Mouse (Mus musculus): ENCODE results near the gene Serpinb9b. TPM values are rescaled to one million over a fixed set of nuclear protein-coding genes. Genes with fewer than 3 reads are reported as not detected.

Gene Serpinb9b
- polyA plus RNA-seq, 1 experiment: 0.17 TPM

DNA sequence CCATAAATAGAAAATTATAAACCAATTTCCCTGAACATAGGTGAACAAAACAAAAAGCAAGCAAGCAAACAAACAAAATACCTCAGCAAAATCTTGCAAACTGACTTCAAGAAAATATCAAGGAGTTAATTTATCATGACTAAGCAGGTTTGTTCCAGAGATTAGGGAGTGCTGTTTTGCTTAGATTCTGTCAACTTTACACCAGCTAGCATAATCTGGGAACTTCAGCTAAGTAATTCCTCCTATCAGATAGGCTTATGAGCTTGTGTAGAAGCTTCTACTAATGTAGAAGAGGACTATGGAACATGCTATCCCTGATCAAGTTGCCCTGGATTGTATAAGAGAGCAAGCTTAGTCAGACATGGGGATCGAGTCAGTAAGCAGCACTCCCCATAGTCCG lies 20.0 kb downstream of the Serpinb9b start:
- no peaks in the 10 kb centered on the region for H3K36me3 ChIP-seq (ENCODE audit: control insufficient read depth, insufficient read depth, low read length)
- H3K4me3 ChIP-seq (ENCODE audit: control insufficient read depth, low read depth, low read length): no peak overlapping the region
- no peak for TF ChIP-seq CTCF (IDR thresholded peaks at IDR 0.05; ENCODE audit: control insufficient read depth, insufficient read depth, insufficient replicate concordance, low read depth, low read length)
- TF ChIP-seq POLR2A (IDR thresholded peaks at IDR 0.05; ENCODE audit: control insufficient read depth, low read depth, low read length): no peak
- no peaks in the 10 kb centered on the region; the same call in none of the 2 replicates for H3K4me1 ChIP-seq (ENCODE audit: control insufficient read depth, insufficient read depth, low read length)
- H3K27me3 ChIP-seq (ENCODE audit: control insufficient read depth, insufficient read depth, low read length): no peaks in the 10 kb centered on the region
- no peak overlapping the region for H3K27ac ChIP-seq (ENCODE audit: control insufficient read depth, insufficient read depth, low read depth, low read length)

DNA sequence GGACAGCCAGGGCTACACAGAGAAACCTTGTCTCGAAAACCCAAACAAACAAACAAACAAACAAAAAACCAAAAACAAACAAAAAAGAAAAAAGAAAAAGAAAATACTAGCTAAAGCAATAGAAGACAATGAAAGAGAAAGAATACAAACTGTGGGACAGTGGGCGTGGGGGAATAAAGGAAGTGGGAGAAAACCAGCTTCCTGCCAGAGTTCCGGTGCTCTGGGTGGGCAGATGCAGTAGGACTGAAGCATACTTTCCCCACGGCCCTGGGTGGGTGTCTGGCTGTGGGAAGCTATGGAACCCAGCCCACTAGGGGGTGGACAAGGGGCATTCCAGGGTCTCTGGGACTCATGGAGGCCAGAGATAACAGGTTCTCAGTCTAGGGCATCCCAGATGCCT lies 21.0 kb downstream of the Serpinb9b start:
- Histone ChIP-seq H3K27me3 (ENCODE audit: control insufficient read depth, insufficient read depth, low read length) (no peaks in the 10 kb centered on the region), H3K36me3 (ENCODE audit: control insufficient read depth, insufficient read depth, low read length) (no peaks in the 10 kb centered on the region), H3K4me3 (ENCODE audit: control insufficient read depth, low read depth, low read length) (no peak overlapping the region)

DNA sequence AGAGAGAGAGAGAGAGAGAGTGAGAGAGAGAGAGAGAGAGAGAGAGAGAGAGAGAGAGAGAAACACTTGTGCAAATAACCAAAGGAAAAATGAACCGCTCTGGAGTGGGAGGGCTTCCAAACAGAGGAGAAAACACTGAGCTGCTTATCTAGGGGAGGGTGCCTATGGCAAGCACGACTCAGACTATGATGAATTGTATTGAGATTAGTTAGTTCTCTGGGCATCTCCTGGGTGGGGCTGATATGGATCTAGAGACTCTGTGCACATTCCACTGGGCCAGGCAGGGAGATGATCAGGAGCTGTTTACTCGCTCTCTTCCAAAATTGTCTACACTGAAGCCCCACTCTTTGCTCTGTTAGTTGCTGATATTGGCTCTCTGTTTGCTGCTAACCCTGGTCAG lies 24.5 kb downstream of the Serpinb9b start:
- Histone ChIP-seq H3K4me1 (ENCODE audit: control insufficient read depth, insufficient read depth, low read length) (no peaks in the 10 kb centered on the region; the same call in none of the 2 replicates), H3K36me3 (ENCODE audit: control insufficient read depth, insufficient read depth, low read length) (no peaks in the 10 kb centered on the region), H3K27me3 (ENCODE audit: control insufficient read depth, insufficient read depth, low read length) (no peaks in the 10 kb centered on the region), H3K27ac (ENCODE audit: control insufficient read depth, insufficient read depth, low read depth, low read length) (no peak overlapping the region), H3K4me3 (ENCODE audit: control insufficient read depth, low read depth, low read length) (no peak overlapping the region)
- TF ChIP-seq CTCF (IDR thresholded peaks at IDR 0.05; ENCODE audit: control insufficient read depth, insufficient read depth, insufficient replicate concordance, low read depth, low read length) (no peak), POLR2A (IDR thresholded peaks at IDR 0.05; ENCODE audit: control insufficient read depth, low read depth, low read length) (no peak)

More for the DNA sequence above, 21.0 kb downstream of the Serpinb9b start:
- TF ChIP-seq POLR2A (IDR thresholded peaks at IDR 0.05; ENCODE audit: control insufficient read depth, low read depth, low read length): no peak
- TF ChIP-seq CTCF (IDR thresholded peaks at IDR 0.05; ENCODE audit: control insufficient read depth, insufficient read depth, insufficient replicate concordance, low read depth, low read length): no peak
- no peaks in the 10 kb centered on the region; the same call in none of the 2 replicates for H3K4me1 ChIP-seq (ENCODE audit: control insufficient read depth, insufficient read depth, low read length)
- H3K27ac ChIP-seq (ENCODE audit: control insufficient read depth, insufficient read depth, low read depth, low read length): no peak overlapping the region

DNA sequence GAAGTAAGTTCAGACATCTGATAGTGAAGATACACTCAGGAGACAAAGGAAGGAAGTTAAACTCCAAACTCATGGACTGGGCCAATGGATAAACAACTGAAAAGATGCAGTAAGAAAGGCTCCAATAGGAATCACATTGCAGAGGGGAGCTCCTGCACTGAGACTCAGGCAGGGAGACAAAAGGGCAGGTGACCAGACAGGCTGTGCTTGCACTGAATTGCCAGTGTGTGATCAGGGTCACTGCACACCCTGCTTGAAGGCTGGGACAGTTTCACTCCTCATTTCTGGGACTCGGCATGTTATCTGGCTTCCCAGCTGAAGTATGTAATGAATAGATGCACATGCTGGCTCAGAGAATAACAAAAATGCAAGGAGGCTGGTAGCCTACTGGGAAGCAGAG lies 35.8 kb downstream of the Serpinb9b start:
- no peaks in the 10 kb centered on the region for H3K27me3 ChIP-seq (ENCODE audit: control insufficient read depth, insufficient read depth, low read length)
- H3K27ac ChIP-seq (ENCODE audit: control insufficient read depth, insufficient read depth, low read depth, low read length): no peak overlapping the region
- TF ChIP-seq POLR2A (IDR thresholded peaks at IDR 0.05; ENCODE audit: control insufficient read depth, low read depth, low read length): no peak
- no peak for TF ChIP-seq CTCF (IDR thresholded peaks at IDR 0.05; ENCODE audit: control insufficient read depth, insufficient read depth, insufficient replicate concordance, low read depth, low read length)
- H3K36me3 ChIP-seq (ENCODE audit: control insufficient read depth, insufficient read depth, low read length): no peaks in the 10 kb centered on the region
- H3K4me3 ChIP-seq (ENCODE audit: control insufficient read depth, low read depth, low read length): no peak overlapping the region
- no peaks in the 10 kb centered on the region for H3K4me1 ChIP-seq (ENCODE audit: control insufficient read depth, insufficient read depth, low read length)

DNA sequence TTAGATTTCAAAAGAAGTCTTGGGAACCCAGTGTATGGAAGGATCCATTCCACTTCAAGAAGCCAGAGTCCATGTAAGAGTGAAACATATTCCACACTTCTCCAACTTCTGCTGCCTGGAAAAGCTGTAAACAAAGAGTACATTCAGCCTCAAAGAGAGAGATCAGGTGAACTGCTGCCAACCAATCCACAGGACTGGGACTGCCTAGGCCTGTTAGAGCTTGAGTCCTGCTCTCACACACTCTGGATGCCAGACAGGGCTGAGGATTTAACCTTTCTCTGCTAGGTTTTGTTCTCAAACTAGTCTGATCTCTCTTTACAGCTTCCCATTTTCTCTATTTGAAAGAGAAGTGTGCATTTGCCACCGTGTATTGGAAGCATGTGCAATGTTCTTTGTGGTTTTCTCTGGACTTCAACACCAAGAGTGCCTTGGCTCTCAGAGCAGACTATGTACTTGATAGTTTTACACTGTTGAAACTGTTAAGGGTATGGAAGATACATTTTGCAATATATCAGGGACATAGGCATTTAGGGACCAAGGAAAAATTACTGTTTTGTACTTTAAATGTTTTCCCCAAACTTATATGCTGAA lies 40.3 kb downstream of the Serpinb9b start:
- Histone ChIP-seq H3K27me3 (ENCODE audit: control insufficient read depth, insufficient read depth, low read length) (no peaks in the 10 kb centered on the region), H3K4me1 (ENCODE audit: control insufficient read depth, insufficient read depth, low read length) (no peaks in the 10 kb centered on the region), H3K4me3 (ENCODE audit: control insufficient read depth, low read depth, low read length) (no peak overlapping the region), H3K36me3 (ENCODE audit: control insufficient read depth, insufficient read depth, low read length) (no peaks in the 10 kb centered on the region), H3K27ac (ENCODE audit: control insufficient read depth, insufficient read depth, low read depth, low read length) (no peak overlapping the region)
- TF ChIP-seq POLR2A (IDR thresholded peaks at IDR 0.05; ENCODE audit: control insufficient read depth, low read depth, low read length) (no peak), CTCF (IDR thresholded peaks at IDR 0.05; ENCODE audit: control insufficient read depth, insufficient read depth, insufficient replicate concordance, low read depth, low read length) (no peak)

DNA sequence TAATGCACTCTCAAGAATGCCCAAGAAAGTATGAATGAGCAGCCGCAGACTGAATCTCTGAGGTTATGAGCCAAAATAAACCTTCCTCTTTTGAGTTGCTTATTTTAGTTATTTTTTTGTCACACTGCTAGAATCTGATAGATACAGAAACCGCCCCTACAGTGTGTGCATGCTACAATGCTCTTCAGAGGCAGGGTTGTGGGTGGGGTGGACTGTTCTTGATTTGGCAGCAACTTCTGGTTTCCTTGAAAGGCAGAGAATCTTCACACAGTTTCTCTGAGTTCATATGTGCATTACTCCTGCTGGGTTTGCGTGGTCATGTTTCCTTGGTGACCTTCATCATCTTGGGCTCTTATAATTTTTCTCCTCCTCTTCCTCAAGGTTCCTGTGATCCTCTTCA lies 40.9 kb downstream of the Serpinb9b start:
- TF ChIP-seq POLR2A (IDR thresholded peaks at IDR 0.05; ENCODE audit: control insufficient read depth, low read depth, low read length) (no peak), CTCF (IDR thresholded peaks at IDR 0.05; ENCODE audit: control insufficient read depth, insufficient read depth, insufficient replicate concordance, low read depth, low read length) (no peak)
- no peak overlapping the region for H3K4me3 ChIP-seq (ENCODE audit: control insufficient read depth, low read depth, low read length)
- no peaks in the 10 kb centered on the region for H3K4me1 ChIP-seq (ENCODE audit: control insufficient read depth, insufficient read depth, low read length)
- no peaks in the 10 kb centered on the region for H3K36me3 ChIP-seq (ENCODE audit: control insufficient read depth, insufficient read depth, low read length)
- no peaks in the 10 kb centered on the region for H3K27me3 ChIP-seq (ENCODE audit: control insufficient read depth, insufficient read depth, low read length)
- no peak overlapping the region for H3K27ac ChIP-seq (ENCODE audit: control insufficient read depth, insufficient read depth, low read depth, low read length)

DNA sequence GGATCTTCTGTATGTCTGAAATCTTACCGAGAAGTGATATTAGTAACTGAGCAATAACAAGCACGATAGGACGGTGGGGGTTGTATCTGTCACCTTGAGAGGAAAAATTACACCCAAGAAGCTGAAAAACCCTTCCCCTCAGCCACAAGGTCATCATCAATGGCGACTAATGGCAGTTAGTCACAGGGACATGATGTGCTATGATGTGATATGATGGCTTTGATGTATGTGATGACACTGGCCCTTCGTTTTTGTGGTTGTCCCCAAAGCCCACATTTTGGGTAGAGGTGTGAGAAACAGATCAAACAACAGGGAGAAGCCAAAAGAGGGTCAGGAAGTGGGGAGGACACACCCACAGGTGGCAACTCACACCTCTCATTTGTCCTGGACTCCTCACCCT lies 44.6 kb downstream of the Serpinb9b start:
- TF ChIP-seq POLR2A (IDR thresholded peaks at IDR 0.05; ENCODE audit: control insufficient read depth, low read depth, low read length) (no peak), CTCF (IDR thresholded peaks at IDR 0.05; ENCODE audit: control insufficient read depth, insufficient read depth, insufficient replicate concordance, low read depth, low read length) (no peak)
- no peaks in the 10 kb centered on the region for H3K36me3 ChIP-seq (ENCODE audit: control insufficient read depth, insufficient read depth, low read length)
- no peak overlapping the region for H3K4me3 ChIP-seq (ENCODE audit: control insufficient read depth, low read depth, low read length)
- no peaks in the 10 kb centered on the region for H3K27me3 ChIP-seq (ENCODE audit: control insufficient read depth, insufficient read depth, low read length)
- no peaks in the 10 kb centered on the region for H3K4me1 ChIP-seq (ENCODE audit: control insufficient read depth, insufficient read depth, low read length)
- no peak overlapping the region for H3K27ac ChIP-seq (ENCODE audit: control insufficient read depth, insufficient read depth, low read depth, low read length)

All from testis, adult 2 months (tissue).